Comparison of ENCODE assay signal across 8 mouse cellular contexts in genomic region chr11:5063561-5064281, GRCm38 (mm10). TPM values are rescaled to one million over a fixed set of nuclear protein-coding genes. Genes with fewer than 3 reads are reported as not detected.
A peak's percentile ranks its signal among the peaks of the same experiment; 100 is the strongest.
DNase-seq lines count a peak whose midpoint lies in the region; ATAC-seq and TF ChIP-seq lines count a peak whose summit lies in the region.

No protein-coding gene starts in this region.

- H3K36me3 ChIP-seq in kidney, embryonic 14.5 days (ENCODE audit: control insufficient read depth, insufficient read depth, low read length), result peaks cover 10% of the 10 kb centered on the region
- peaks cover 65% of the 10 kb centered on the region for H3K36me3 ChIP-seq in G1E (replicated peaks)
- H3K36me3 ChIP-seq in forebrain, embryonic 12.5 days (replicated peaks), result peaks cover 17% of the 10 kb centered on the region
- H3K36me3 ChIP-seq in myocyte (ENCODE audit: control insufficient read depth, insufficient read depth), result peaks cover 6% of the 10 kb centered on the region

- peaks cover 11% of the 10 kb centered on the region for H3K79me2 ChIP-seq in myocyte (ENCODE audit: control insufficient read depth, insufficient read depth)

- TF ChIP-seq POLR2A in myocyte (IDR thresholded peaks at IDR 0.05; ENCODE audit: insufficient read length, low read depth), result peak; percentile 11

- H3K4me1 ChIP-seq in kidney, embryonic 14.5 days (ENCODE audit: control insufficient read depth, insufficient read depth, low read length), result peaks cover 34% of the 10 kb centered on the region
- H3K4me1 ChIP-seq in G1E (ENCODE audit: insufficient read depth, low read depth, low read length), result peaks cover 70% of the 10 kb centered on the region
- peaks cover 51% of the 10 kb centered on the region for H3K4me1 ChIP-seq in forebrain, embryonic 12.5 days

- TF ChIP-seq CTCF in G1E (IDR thresholded peaks at IDR 0.05; ENCODE audit: low read depth, low read length), result no peak

- H3K4me3 ChIP-seq in kidney, embryonic 14.5 days (ENCODE audit: low read length), result peak overlapping the region; percentile 60
- H3K4me3 ChIP-seq in G1E (ENCODE audit: low read depth, low read length) (peak overlapping the region; percentile 82), myocyte (peak overlapping the region; percentile 79)
- H3K4me3 ChIP-seq in forebrain, embryonic 12.5 days (replicated peaks), result peak overlapping the region; percentile 71

- H3K9ac ChIP-seq in kidney, embryonic 14.5 days (ENCODE audit: low read depth, low read length), result peak overlapping the region; percentile 1; the same call in 1 of the 2 replicates
- peak overlapping the region; percentile 71; the same call in 1 of the 2 replicates for H3K9ac ChIP-seq in forebrain, embryonic 12.5 days

- peaks cover 46% of the 10 kb centered on the region for H3K27me3 ChIP-seq in kidney, embryonic 14.5 days (ENCODE audit: control insufficient read depth, insufficient read depth, low read length)
- H3K27me3 ChIP-seq in G1E (ENCODE audit: insufficient read depth, low read length) (peaks cover 12% of the 10 kb centered on the region), myocyte (ENCODE audit: control insufficient read depth, insufficient read depth, insufficient read length) (no peaks in the 10 kb centered on the region)
- peaks cover 61% of the 10 kb centered on the region for H3K27me3 ChIP-seq in forebrain, embryonic 12.5 days

- peak overlapping the region; percentile 79 for H3ac ChIP-seq in myocyte (ENCODE audit: control insufficient read depth, insufficient read length)

- peak overlapping the region; percentile 96 for H3K4me2 ChIP-seq in kidney, embryonic 14.5 days (replicated peaks; ENCODE audit: low read depth, low read length)
- H3K4me2 ChIP-seq in forebrain, embryonic 12.5 days, result peak overlapping the region; percentile 86
- H3K4me2 ChIP-seq in myocyte (ENCODE audit: low read depth), result peak overlapping the region; percentile 97

- no peak overlapping the region for H3K27ac ChIP-seq in kidney, embryonic 14.5 days (ENCODE audit: low read depth, low read length)
- no peak overlapping the region for H3K27ac ChIP-seq in forebrain, embryonic 12.5 days

- ATAC-seq in kidney, embryonic 14.5 days (ENCODE audit: low FRiP score, low TSS enrichment), result no peak
- no peak for ATAC-seq in G1E (ENCODE audit: extremely low read depth, insufficient number of reproducible peaks, low FRiP score, poor library complexity, severe bottlenecking)
- ATAC-seq in forebrain, embryonic 12.5 days (ENCODE audit: low FRiP score), result no peak

- no peaks in the 10 kb centered on the region for H3K9me3 ChIP-seq in kidney, embryonic 14.5 days (ENCODE audit: control insufficient read depth, low read length)
- H3K9me3 ChIP-seq in G1E (replicated peaks), result peaks cover 31% of the 10 kb centered on the region
- H3K9me3 ChIP-seq in forebrain, embryonic 12.5 days, result no peaks in the 10 kb centered on the region

- DNase-seq in kidney, adult 18-20 months, result no peak
- DNase-seq in G1E (ENCODE audit: low spot score), result no peak
- peak; percentile 47 to 49 for DNase-seq in layer of hippocampus, postnatal 36 days
- no peak for DNase-seq in ovary, adult 18-20 months (ENCODE audit: low spot score)
- no peak for DNase-seq in embryo, embryonic 9.5 days (ENCODE audit: extremely low spot score)

- 52% methylated on average over 31 of the region's 31 CpGs for WGBS in kidney, embryonic 14.5 days
- WGBS in forebrain, embryonic 12.5 days, result 58% methylated on average over 31 of the region's 31 CpGs

TF ChIP-seq in myocyte, 11 proteins besides CTCF, POLR2A, EP300 and RAD21:
- TF ChIP-seq POLR2AphosphoS2 (IDR thresholded peaks at IDR 0.05; ENCODE audit: insufficient read length, low read depth), result no peak

RNA-seq across cellular contexts. Expression of gene Gas2l1, which starts 1.4 kb away (rescaled TPM):
- 30.2 and 47.3 TPM in 2 replicates for polyA plus RNA-seq in kidney, embryonic 14.5 days (2014; fragmentation: Nextera tagmentation; extraction: Ambion mirVana)
- total RNA-seq in G1E (2014; fragmentation: Nextera tagmentation) (29.4 and 32.1 TPM in 2 replicates), G1E (2017) (18.2 and 22.1 TPM in 2 replicates)
- polyA plus RNA-seq in G1E (2012) (103 and 113 TPM in 2 replicates), myocyte (2012; fragmentation: generic; extraction: Trizol) (69.3 TPM)
- 28.5 and 31.8 TPM in 2 replicates for polyA plus RNA-seq in forebrain, embryonic 12.5 days (2016; fragmentation: Nextera tagmentation; extraction: Ambion mirVana)
- 100 to 1,000 TPM in 1 of 2 experiments, 10 to 100 TPM in 1; 95.7 to 104 TPM for total RNA-seq in layer of hippocampus, postnatal 36 days (2021)

RNA-seq across cellular contexts. Expression of gene Rasl10a, which starts 5.8 kb away (rescaled TPM):
- 4.1 and 4.6 TPM in 2 replicates for polyA plus RNA-seq in kidney, embryonic 14.5 days (2014; fragmentation: Nextera tagmentation; extraction: Ambion mirVana)
- not detected in 2 replicates for total RNA-seq in G1E (2014; fragmentation: Nextera tagmentation)
- total RNA-seq in G1E (2017), result 0.55 TPM in 1 of 2 replicates, not detected in the other
- 0.37 and 0.47 TPM in 2 replicates for polyA plus RNA-seq in G1E (2012)
- polyA plus RNA-seq in forebrain, embryonic 12.5 days (2016; fragmentation: Nextera tagmentation; extraction: Ambion mirVana), result 0.18 and 0.59 TPM in 2 replicates
- total RNA-seq in layer of hippocampus, postnatal 36 days (2021), result 100 to 1,000 TPM in 1 of 2 experiments, 10 to 100 TPM in 1; 88.6 to 112 TPM
- 1.4 TPM for polyA plus RNA-seq in myocyte (2012; fragmentation: generic; extraction: Trizol)

RNA-seq across cellular contexts. Expression of gene Rhbdd3, which starts 35.0 kb away (rescaled TPM):
- 25.5 and 29.0 TPM in 2 replicates for polyA plus RNA-seq in kidney, embryonic 14.5 days (2014; fragmentation: Nextera tagmentation; extraction: Ambion mirVana)
- total RNA-seq in G1E (2014; fragmentation: Nextera tagmentation) (9.7 and 10.9 TPM in 2 replicates), G1E (2017) (19.4 and 21.1 TPM in 2 replicates)
- polyA plus RNA-seq in G1E (2012) (37.2 and 42.8 TPM in 2 replicates), myocyte (2012; fragmentation: generic; extraction: Trizol) (23.6 TPM)
- polyA plus RNA-seq in forebrain, embryonic 12.5 days (2016; fragmentation: Nextera tagmentation; extraction: Ambion mirVana), result 27.5 and 27.6 TPM in 2 replicates
- 10 to 100 TPM; 20.2 to 22.2 TPM for total RNA-seq in layer of hippocampus, postnatal 36 days (2021)

RNA-seq across cellular contexts. Expression of gene Ewsr1, which starts 35.3 kb away (rescaled TPM):
- 506 and 517 TPM in 2 replicates for polyA plus RNA-seq in kidney, embryonic 14.5 days (2014; fragmentation: Nextera tagmentation; extraction: Ambion mirVana)
- 454 and 476 TPM in 2 replicates for total RNA-seq in G1E (2014; fragmentation: Nextera tagmentation)
- 527 and 560 TPM in 2 replicates for total RNA-seq in G1E (2017)
- polyA plus RNA-seq in G1E (2012), result 1,012 and 1,154 TPM in 2 replicates
- polyA plus RNA-seq in forebrain, embryonic 12.5 days (2016; fragmentation: Nextera tagmentation; extraction: Ambion mirVana), result 915 and 936 TPM in 2 replicates
- 100 to 1,000 TPM; 319 to 373 TPM for total RNA-seq in layer of hippocampus, postnatal 36 days (2021)
- 157 TPM for polyA plus RNA-seq in myocyte (2012; fragmentation: generic; extraction: Trizol)

Comparison
In these comparisons a context has a peak if more than half of its experiments do, and no peak if none do; other contexts are left out.
1. DNase-seq: peak in layer of hippocampus, postnatal 36 days (2 of 2); none in kidney, adult 18-20 months (single experiment), G1E (single experiment), ovary, adult 18-20 months (single experiment) and embryo, embryonic 9.5 days (single experiment).
2. Peak in every context shown above with its lines, with median percentiles within 50 percentile points of each other: H3K4me2 ChIP-seq and H3K4me3 ChIP-seq.